Mouse (Mus musculus) inflammation-experienced regulatory T-cells, adult 6 months (primary cell): ENCODE data around the gene Frrs1l. TPM values are rescaled to one million over a fixed set of nuclear protein-coding genes. Genes with fewer than 3 reads are reported as not detected.

Experiments
- ATAC-seq: one replicate; pipeline ENCODE4 v1.8.0; 2017
- polyA plus RNA-seq, 3 experiments: library from polyadenylated mRNA; unstranded; fragments of 100-300 nt; shearing (Covaris generic); gene quantifications; one replicate each; pipeline ENCODE4 v1.2.1; 2017

Gene Frrs1l
- polyA plus RNA-seq, 3 experiments from 2014 or later = not detected

- no peak for ATAC-seq
These were observed 24.5 kb downstream of the Frrs1l start for GRCm38 (mm10) chr4:56965586-56966179.

GRCm38 (mm10) chr4:56963687-56964086, 26.5 kb downstream of the Frrs1l start:
- ATAC-seq = no peak

- no peak for ATAC-seq
These were observed 28.8 kb downstream of the Frrs1l start for GRCm38 (mm10) chr4:56961320-56961925.

GRCm38 (mm10) chr4:56957518-56957917, 32.7 kb downstream of the Frrs1l start:
- no peak for ATAC-seq

- no peak for ATAC-seq
These were observed 37.0 kb downstream of the Frrs1l start for GRCm38 (mm10) chr4:56953235-56953634.

GRCm38 (mm10) chr4:56951701-56952100, 38.5 kb downstream of the Frrs1l start:
- ATAC-seq = no peak

GRCm38 (mm10) chr4:56949494-56949893, 40.7 kb downstream of the Frrs1l start:
- ATAC-seq = peak; percentile 14

GRCm38 (mm10) chr4:56946641-56947640, 43.2 kb downstream of the Frrs1l start, which contains the start of gene Tmem245:
Tmem245 (minus strand) TSS chr4:56947437.
- peak; percentile 91 for ATAC-seq

- ATAC-seq = no peak
These were observed 44.0 kb downstream of the Frrs1l start for GRCm38 (mm10) chr4:56946180-56946579.

- no peak for ATAC-seq
These were observed 45.9 kb downstream of the Frrs1l start for GRCm38 (mm10) chr4:56944286-56944685.

GRCm38 (mm10) chr4:56943258-56943657, 46.9 kb downstream of the Frrs1l start:
- no peak for ATAC-seq

GRCm38 (mm10) chr4:56942567-56942966, 47.6 kb downstream of the Frrs1l start:
- ATAC-seq = no peak

GRCm38 (mm10) chr4:56941481-56941880, 48.7 kb downstream of the Frrs1l start:
- no peak for ATAC-seq

- no peak for ATAC-seq
These were observed 53.1 kb downstream of the Frrs1l start for GRCm38 (mm10) chr4:56937136-56937535.

GRCm38 (mm10) chr4:56935327-56935726, 54.9 kb downstream of the Frrs1l start:
- peak; percentile 65 for ATAC-seq

GRCm38 (mm10) chr4:56933154-56933553, 57.0 kb downstream of the Frrs1l start:
- no peak for ATAC-seq

- no peak for ATAC-seq
These were observed 58.1 kb downstream of the Frrs1l start for GRCm38 (mm10) chr4:56932096-56932495.

- no peak for ATAC-seq
These were observed 59.9 kb downstream of the Frrs1l start for GRCm38 (mm10) chr4:56930312-56930711.

GRCm38 (mm10) chr4:56926971-56927370, 63.2 kb downstream of the Frrs1l start:
- no peak for ATAC-seq

GRCm38 (mm10) chr4:56922229-56922628, 68.0 kb downstream of the Frrs1l start:
- no peak for ATAC-seq

- ATAC-seq = peak; percentile 86
These were observed 74.4 kb downstream of the Frrs1l start for GRCm38 (mm10) chr4:56915732-56916325.

- ATAC-seq = no peak
These were observed 75.4 kb downstream of the Frrs1l start for GRCm38 (mm10) chr4:56914761-56915160.

- no peak for ATAC-seq
These were observed 75.9 kb downstream of the Frrs1l start for GRCm38 (mm10) chr4:56914338-56914737.
